Mouse (Mus musculus) cortical plate, adult 2 months (tissue): Measurements from ENCODE around the gene Gpc5.

ENCODE experiments used
- CTCF ChIP-seq: fragments of 200-500 bp; IDR thresholded peaks from 2 replicates; pipeline ENCODE4 v1.5.1; 2011; ENCODE audit warnings: mild to moderate bottlenecking, control low read depth, low read length; ENCODE audit not compliant: insufficient read depth; ENCODE audit errors: extremely low read depth
- POLR2A ChIP-seq: fragments of 200-500 bp; IDR thresholded peaks from 2 replicates; pipeline ENCODE4 v1.6.1; 2011; ENCODE audit warnings: mild to moderate bottlenecking, low read length, control low read depth; ENCODE audit not compliant: insufficient read depth; ENCODE audit errors: extremely low read depth

GRCm38 (mm10) chr14:116453356-116453755, 1361.3 kb downstream of the Gpc5 start:
- TF ChIP-seq POLR2A (no peak), CTCF (no peak)
